Mouse (Mus musculus) cortical plate, adult 2 months (tissue): ENCODE results near the gene Prickle2. TPM values are rescaled to one million over a fixed set of nuclear protein-coding genes. Genes with fewer than 3 reads are reported as not detected.

Experiments
- H3K27ac ChIP-seq: fragments of 200-500 bp; 2 replicates; pipeline ENCODE4 v1.5.1; 2012; ENCODE audit warnings: low read length, control low read depth, inconsistent platforms; ENCODE audit not compliant: insufficient read depth
- H3K4me1 ChIP-seq: fragments of 200-500 bp; 2 replicates; pipeline ENCODE4 v1.6.1; 2011; ENCODE audit warnings: low read length; ENCODE audit not compliant: control insufficient read depth, insufficient read depth
- H3K4me3 ChIP-seq: fragments of 200-500 bp; 2 replicates; pipeline ENCODE4 v1.5.1; 2011; ENCODE audit warnings: mild to moderate bottlenecking, low read length, control low read depth; ENCODE audit not compliant: insufficient read depth
- CTCF ChIP-seq: fragments of 200-500 bp; IDR thresholded peaks from 2 replicates; pipeline ENCODE4 v1.5.1; 2011; ENCODE audit warnings: mild to moderate bottlenecking, control low read depth, low read length; ENCODE audit not compliant: insufficient read depth; ENCODE audit errors: extremely low read depth
- POLR2A ChIP-seq: fragments of 200-500 bp; IDR thresholded peaks from 2 replicates; pipeline ENCODE4 v1.6.1; 2011; ENCODE audit warnings: mild to moderate bottlenecking, low read length, control low read depth; ENCODE audit not compliant: insufficient read depth; ENCODE audit errors: extremely low read depth
- polyA plus RNA-seq: library from polyadenylated mRNA; depleted of rRNA; stranded (reverse); fragments of >200 nt; gene quantifications from 2 replicates; pipeline ENCODE4 v1.2.3, GENCODE M21; 2012; rRNA removed

The Prickle2 gene
- polyA plus RNA-seq, 1 experiment = 58.6 TPM

DNA sequence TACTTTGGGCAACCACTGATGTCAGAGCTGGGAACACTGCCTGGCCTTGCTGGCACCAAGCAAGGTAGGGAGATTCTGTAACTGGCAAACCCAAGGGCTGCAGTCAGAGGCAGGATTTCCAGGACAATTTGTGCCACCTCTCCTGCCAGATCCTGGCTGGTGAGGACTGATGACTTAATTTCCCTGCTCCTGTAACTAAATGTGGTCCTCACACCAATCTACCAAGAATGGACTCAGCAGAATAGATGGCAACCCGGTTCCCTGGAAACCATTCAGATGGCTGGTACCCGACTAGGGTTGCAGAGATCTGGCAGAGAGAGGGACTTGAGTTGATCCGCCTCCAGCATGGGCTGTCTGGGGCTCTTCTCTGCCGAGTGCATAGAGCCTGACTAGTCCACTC is 315.6 kb downstream of the Prickle2 start:
- no peak overlapping the region for H3K27ac ChIP-seq
- TF ChIP-seq CTCF = no peak
- no peak for TF ChIP-seq POLR2A
- peaks cover 4% of the 10 kb centered on the region; the same call in 1 of the 2 replicates for H3K4me1 ChIP-seq
- H3K4me3 ChIP-seq = no peak overlapping the region

DNA sequence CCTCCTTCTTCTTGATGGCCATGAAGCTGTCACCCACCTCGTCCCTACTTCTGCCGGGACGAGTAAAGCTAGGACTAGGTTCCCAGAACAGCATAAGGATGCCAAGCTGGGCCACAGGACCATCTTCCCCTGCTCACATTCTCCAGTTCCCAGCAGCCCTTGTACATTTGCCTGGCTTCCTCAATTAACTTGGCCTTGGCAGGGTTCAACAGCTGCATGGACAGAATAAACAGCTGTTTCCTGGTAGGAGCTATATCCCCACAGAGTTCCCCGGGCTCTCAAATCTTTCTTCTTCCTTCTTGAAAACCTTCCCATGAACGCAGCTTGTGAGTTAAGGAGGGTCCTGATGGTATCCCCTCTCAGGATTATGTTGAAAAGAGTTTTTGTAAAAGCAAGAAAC is 317.3 kb downstream of the Prickle2 start:
- peaks cover 9% of the 10 kb centered on the region for H3K4me1 ChIP-seq
- no peak overlapping the region for H3K27ac ChIP-seq
- H3K4me3 ChIP-seq = no peak overlapping the region
- TF ChIP-seq CTCF (no peak), POLR2A (no peak)

DNA sequence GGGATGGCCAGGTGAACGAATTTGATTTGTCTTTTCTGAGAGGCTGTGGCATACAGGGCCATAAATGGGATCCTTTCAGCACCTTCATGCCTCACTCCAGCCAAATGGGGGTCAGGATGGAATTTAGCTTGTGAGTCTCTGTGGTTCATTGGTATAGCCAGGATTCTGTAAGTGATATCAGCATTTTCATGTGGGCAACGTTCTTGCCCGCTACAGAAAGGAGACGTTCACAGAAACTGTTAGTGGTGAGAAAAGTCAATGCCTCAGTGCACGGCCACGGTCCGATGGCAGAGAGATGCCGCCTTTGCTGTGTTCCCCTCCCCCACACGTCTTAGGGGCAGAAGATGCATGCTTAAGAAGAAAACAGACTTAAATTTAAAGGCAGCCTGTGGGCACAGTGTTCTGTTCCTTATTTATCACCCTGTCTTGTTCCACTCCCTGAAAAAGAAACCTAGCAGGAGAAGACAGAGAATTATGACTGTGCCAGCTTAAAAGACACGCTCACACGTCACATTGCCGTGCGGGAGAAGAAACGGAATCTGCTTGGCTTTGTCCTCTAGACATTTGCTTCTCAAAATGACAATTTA is 322.7 kb downstream of the Prickle2 start:
- Histone ChIP-seq H3K27ac (peak overlapping the region; percentile 49), H3K4me1 (peaks cover 16% of the 10 kb centered on the region), H3K4me3 (no peak overlapping the region)
- no peak for TF ChIP-seq CTCF

DNA sequence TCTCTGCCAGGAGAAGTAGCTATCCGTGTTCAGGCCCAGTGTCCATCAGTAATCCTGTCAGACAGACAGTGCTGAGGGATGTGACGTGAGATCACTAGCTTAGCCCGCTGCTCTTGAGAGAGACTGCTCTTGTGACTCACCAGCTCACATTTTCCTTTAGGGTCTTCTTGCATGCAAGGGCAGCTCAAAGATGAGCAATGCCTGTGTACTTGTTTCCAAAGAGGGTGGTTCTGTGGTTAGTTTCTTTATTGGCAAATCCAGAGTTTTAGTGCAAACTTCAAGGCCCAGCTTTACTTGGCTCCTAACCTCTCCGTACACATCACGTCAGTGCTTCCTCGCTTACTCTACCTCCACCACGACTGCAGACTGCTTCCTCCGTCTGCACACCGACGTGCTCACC is 324.9 kb downstream of the Prickle2 start:
- Histone ChIP-seq H3K4me3 (no peak overlapping the region), H3K4me1 (peaks cover 15% of the 10 kb centered on the region), H3K27ac (0 out of 2 replicates have a peak overlapping the region, but pooled peaks have one; percentile 8)
- TF ChIP-seq CTCF = no peak

DNA sequence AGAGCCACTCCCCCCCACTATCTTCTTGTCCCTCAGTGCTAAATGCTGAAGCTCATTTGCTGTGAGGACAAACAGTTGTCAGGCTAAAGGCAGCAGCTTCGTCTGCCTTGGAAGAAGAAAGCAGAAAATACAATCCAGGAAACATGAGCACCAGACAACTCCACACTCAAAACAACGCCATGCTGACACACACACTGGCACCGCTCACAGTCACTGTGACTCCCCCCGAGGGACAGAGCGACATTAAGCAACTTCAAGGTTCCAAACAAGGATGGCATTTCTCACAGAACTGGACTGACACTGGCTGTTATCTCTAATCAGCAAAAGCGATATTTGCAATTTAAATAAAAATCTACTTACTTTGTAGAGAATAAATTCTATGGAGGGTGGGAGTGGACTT is 331.1 kb downstream of the Prickle2 start:
- Histone ChIP-seq H3K4me1 (no peaks in the 10 kb centered on the region), H3K27ac (no peak overlapping the region), H3K4me3 (no peak overlapping the region)
- no peak for TF ChIP-seq POLR2A
- no peak for TF ChIP-seq CTCF

DNA sequence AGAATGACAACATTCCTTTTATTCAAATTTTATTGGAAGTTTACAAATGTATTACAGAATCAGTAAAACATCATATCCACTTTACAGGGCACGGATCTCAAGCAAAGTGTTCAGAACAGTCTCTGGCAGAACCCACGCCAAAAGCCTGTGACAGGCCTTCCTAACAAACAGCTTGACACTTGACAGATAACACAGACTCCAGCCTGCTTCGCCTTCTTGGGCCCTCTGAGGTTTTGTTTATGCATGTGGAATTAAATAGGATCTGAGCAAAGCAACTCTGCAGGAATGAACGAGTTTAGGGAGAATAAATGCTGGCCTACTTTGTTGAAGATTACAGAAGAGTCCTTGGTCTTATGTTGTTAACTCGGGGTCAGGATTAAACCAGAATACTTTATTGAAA is 335.1 kb downstream of the Prickle2 start:
- Histone ChIP-seq H3K4me3 (no peak overlapping the region), H3K4me1 (no peaks in the 10 kb centered on the region), H3K27ac (no peak overlapping the region)
- TF ChIP-seq POLR2A (no peak), CTCF (no peak)

DNA sequence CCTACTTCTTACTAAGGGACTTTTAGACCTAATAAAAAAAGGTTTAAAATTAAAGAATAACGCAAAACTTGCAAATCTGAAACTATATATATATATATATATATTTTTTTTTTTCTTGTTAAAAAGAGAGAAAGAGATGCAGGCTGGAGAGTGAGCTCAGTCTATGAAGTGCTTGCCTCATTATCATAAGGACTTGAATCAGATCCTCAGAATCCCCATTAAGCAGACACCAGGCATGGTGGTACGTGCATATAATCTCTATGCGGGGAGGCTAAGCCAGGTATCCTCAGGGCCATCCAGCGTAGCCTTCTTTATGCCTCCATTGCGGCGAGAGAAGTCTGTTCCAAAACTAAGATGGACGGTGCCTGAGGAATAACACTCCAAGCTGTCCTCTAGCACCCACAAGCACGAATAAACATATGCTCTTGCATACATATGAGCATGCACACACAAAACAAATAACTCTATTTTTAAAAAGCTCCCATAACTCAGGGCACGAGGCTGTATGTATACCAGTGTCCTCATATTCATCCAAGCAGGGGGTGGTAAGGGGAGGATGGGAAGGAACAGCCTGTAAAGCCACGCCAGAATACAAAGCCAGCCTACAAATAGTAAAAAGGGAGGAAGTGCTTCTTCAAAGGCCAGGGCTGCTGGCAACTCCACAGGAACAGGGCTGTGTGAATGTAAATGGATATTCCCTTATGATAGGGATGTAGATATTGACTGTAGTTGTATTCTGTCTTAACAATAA is 358.5 kb downstream of the Prickle2 start:
- TF ChIP-seq POLR2A = no peak
- no peak for TF ChIP-seq CTCF
- Histone ChIP-seq H3K27ac (no peak overlapping the region), H3K4me1 (peaks cover 12% of the 10 kb centered on the region), H3K4me3 (no peak overlapping the region)

DNA sequence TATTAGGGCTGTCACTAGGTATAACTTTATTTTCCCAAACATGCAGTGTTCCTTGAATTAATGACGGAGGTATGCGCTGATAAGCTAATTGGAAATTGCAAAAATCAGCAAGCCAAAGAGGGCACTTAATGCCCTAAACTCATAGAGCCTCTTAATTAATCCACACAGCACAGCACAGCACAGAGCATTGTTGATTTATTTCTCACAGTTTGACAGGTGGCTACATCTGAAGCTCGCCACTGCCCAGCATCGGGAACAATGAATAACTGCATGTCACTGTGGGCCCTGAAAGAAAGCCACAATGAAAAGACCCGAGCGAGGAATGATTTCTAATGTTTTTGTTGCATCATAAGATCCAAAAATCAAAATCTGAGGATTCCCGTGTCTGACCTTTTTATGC is 359.2 kb downstream of the Prickle2 start:
- TF ChIP-seq POLR2A = no peak
- no peak for TF ChIP-seq CTCF
- no peak overlapping the region for H3K27ac ChIP-seq
- H3K4me3 ChIP-seq = no peak overlapping the region
- peaks cover 12% of the 10 kb centered on the region for H3K4me1 ChIP-seq

DNA sequence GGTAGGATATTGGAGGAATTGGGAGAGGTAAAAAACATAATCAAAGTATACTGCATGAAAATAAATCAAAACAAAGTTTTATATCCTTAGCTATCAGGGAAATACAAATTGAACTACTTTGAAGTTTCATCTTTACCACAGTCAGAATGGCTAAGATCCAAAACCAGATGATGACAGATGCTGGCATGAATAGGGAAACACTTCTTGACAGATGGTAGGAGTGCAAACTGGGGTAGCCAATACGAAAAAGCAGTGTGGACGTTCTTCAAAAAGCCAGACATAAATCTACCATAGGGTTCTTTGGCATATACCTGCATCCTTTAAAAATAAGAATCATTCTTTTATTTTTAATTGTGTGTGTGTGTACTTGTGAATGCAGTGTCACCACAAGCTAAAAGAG is 360.8 kb downstream of the Prickle2 start:
- no peak for TF ChIP-seq POLR2A
- TF ChIP-seq CTCF = no peak
- peaks cover 12% of the 10 kb centered on the region for H3K4me1 ChIP-seq
- no peak overlapping the region for H3K4me3 ChIP-seq
- no peak overlapping the region for H3K27ac ChIP-seq

DNA sequence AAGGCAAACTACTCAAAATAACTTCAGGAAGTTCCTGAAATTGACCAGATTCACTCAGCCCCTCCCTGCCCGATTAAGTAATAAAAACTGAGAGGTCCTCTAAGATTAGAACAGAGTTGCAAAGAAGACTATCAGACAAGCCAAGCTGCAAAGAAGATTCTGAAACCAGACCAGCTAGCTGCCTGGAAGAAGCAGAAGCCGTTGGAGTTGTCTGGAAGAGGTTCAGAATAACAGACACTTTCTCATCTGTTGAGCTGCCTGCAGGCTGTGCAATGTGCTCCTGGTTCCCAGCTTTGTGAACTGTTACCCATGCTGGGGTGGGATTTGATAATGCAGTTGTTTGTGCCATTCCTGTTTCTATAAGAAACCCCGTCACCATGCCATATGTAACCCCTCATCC is 361.4 kb downstream of the Prickle2 start:
- H3K4me1 ChIP-seq = peaks cover 12% of the 10 kb centered on the region
- no peak for TF ChIP-seq CTCF
- TF ChIP-seq POLR2A = no peak
- no peak overlapping the region for H3K4me3 ChIP-seq
- H3K27ac ChIP-seq = no peak overlapping the region

Other genes starting within 250 kb of the Prickle2 start
- gene A730049H05Rik, start 110.3 kb upstream of the Prickle2 start, polyA plus RNA-seq = 0.08 TPM in 2 replicates
- not detected in 2 replicates for gene Gm15737, start 163.2 kb upstream of the Prickle2 start, polyA plus RNA-seq
- 1.1 and 1.2 TPM in 2 replicates for gene Adamts9, start 237.3 kb upstream of the Prickle2 start, polyA plus RNA-seq